Mouse (Mus musculus) liver, postnatal 0 days (tissue): ENCODE results near the gene Mok. TPM values are rescaled to one million over a fixed set of nuclear protein-coding genes. Genes with fewer than 3 reads are reported as not detected.

Source experiments
- ATAC-seq: fragments of 200-750 bp; cut with Nextera tagmentation; 2 replicates; pipeline ENCODE4 v1.8.0; 2017; ENCODE audit warnings: mild to moderate bottlenecking, moderate library complexity
- DNase-seq: peaks from one replicate; pipeline ENCODE4 v3.0.0-alpha.2; 2016
- H3K27ac ChIP-seq: fragments of 300-500 bp; sonication (generic); 2 replicates; pipeline ENCODE4 v1.5.1; 2014; ENCODE audit warnings: antibody characterized with exemption, moderate library complexity, mild to moderate bottlenecking, low read depth
- H3K27me3 ChIP-seq: fragments of 300-500 bp; sonication (generic); 2 replicates; pipeline ENCODE4 v1.6.1; 2014; ENCODE audit warnings: low read length, control low read depth, mixed read lengths; ENCODE audit not compliant: insufficient read depth
- H3K36me3 ChIP-seq: fragments of 300-500 bp; sonication (generic); replicated peaks from 2 replicates; pipeline ENCODE4 v1.6.1; 2014; ENCODE audit warnings: mild to moderate bottlenecking, control low read depth, low read length, moderate library complexity, mixed read lengths; ENCODE audit not compliant: insufficient read depth
- H3K4me1 ChIP-seq: fragments of 300-500 bp; sonication (generic); 2 replicates; pipeline ENCODE4 v1.6.1; 2014; ENCODE audit warnings: antibody characterized with exemption, mild to moderate bottlenecking, control low read depth; ENCODE audit not compliant: insufficient read depth
- H3K4me2 ChIP-seq: fragments of 300-500 bp; sonication (generic); 2 replicates; pipeline ENCODE4 v1.6.1; 2014; ENCODE audit warnings: low read depth, mild to moderate bottlenecking, low read length, moderate library complexity, mixed read lengths
- H3K4me3 ChIP-seq: fragments of 300-500 bp; sonication (generic); 2 replicates; pipeline ENCODE4 v1.5.1; 2014; ENCODE audit warnings: low read depth, low read length
- H3K9ac ChIP-seq: fragments of 300-500 bp; sonication (generic); replicated peaks from 2 replicates; pipeline ENCODE4 v1.6.1; 2014; ENCODE audit warnings: mild to moderate bottlenecking, moderate library complexity
- H3K9me3 ChIP-seq: fragments of 300-500 bp; sonication (generic); 2 replicates; pipeline ENCODE4 v1.6.1; 2016; ENCODE audit warnings: mild to moderate bottlenecking, control low read depth, low read length, mixed read lengths
- CTCF ChIP-seq: sonication (generic); IDR thresholded peaks from 2 replicates; pipeline ENCODE4 v1.5.1; 2016; ENCODE audit warnings: antibody characterized with exemption, low read depth
- EP300 ChIP-seq: IDR thresholded peaks from 2 replicates; pipeline ENCODE4 v1.6.1; 2016; ENCODE audit warnings: antibody characterized with exemption, low read depth, mild to moderate bottlenecking
- WGBS: fragments of 180-500 bp; shearing (Covaris S2); extraction: QIAGEN DNeasy Blood & Tissue Kit; methylation state at CpG from one replicate; pipeline ENCODE4 v1.1.7; 2014; ENCODE audit not compliant: insufficient replicate concordance; 5-methylcytosine and 5-hydroxymethylcytosine counted together
- polyA plus RNA-seq: library from polyadenylated mRNA; unstranded; fragments of >200 nt; fragmentation: Nextera tagmentation; extraction: Ambion mirVana; gene quantifications from 2 replicates; pipeline ENCODE4 v1.2.1, GENCODE M21; 2015

The Mok gene
- polyA plus RNA-seq = 0.13 and 0.29 TPM in 2 replicates

DNA sequence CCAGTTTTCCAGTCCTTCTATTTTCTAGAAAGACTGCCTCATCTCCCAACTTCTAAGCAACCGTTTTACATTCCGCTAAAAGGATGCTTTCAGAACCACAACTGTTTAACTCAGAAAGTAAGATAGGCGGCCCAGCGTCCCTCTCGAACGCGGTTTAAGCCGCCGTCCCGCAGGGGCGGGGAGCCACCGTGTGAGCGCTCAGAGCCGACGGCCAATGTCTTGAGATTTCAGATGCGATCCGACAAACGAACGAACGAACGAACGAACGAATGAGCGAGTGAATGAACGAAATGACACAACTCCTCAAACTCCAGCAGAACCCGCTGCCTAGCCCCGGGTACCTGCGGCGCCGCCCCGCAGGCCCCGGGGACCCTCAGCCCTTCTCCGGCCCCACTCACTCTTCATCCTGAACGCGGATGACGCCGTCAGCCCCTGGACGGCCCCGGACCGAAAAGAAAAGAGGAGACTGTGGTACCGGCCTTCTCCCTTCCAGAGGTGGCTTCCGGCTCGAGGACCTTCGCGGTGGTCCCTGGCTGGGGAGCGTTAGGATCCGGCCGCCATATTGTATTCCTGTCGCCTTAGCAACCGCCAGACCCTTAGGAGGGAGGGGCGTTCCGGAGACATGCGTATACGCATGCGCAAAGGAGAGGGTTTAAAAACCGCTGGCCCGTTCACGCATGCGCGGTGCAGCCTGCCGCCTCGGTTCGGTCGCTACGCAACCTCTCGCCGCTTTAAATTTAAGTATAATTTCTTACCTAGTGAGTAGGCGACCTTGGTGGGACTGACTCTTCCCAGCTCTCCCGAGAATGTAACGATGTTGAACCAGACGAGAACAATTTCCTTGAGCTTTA lies at the start of gene Mok:
Gene Mok (minus strand): TSS at position 592 of the 851 bp plus-strand sequence.
- Histone ChIP-seq H3K27me3 (no peaks in the 10 kb centered on the region), H3K4me2 (peak within 1 kb of the TSS; percentile 82), H3K27ac (no peak within 1 kb of the TSS), H3K4me1 (peaks cover 20% of the 10 kb centered on the region), H3K9me3 (no peaks in the 10 kb centered on the region), H3K9ac (peak within 1 kb of the TSS; percentile 2; the same call in 1 of the 2 replicates), H3K4me3 (peak within 1 kb of the TSS; percentile 60), H3K36me3 (no peaks in the 10 kb centered on the region)
- TF ChIP-seq EP300 (no peak), CTCF (no peak)
- DNase-seq (peak; percentile 94), ATAC-seq (peak; percentile 48)
- WGBS = under 1% methylated on average over 71 of the region's 71 CpGs

DNA sequence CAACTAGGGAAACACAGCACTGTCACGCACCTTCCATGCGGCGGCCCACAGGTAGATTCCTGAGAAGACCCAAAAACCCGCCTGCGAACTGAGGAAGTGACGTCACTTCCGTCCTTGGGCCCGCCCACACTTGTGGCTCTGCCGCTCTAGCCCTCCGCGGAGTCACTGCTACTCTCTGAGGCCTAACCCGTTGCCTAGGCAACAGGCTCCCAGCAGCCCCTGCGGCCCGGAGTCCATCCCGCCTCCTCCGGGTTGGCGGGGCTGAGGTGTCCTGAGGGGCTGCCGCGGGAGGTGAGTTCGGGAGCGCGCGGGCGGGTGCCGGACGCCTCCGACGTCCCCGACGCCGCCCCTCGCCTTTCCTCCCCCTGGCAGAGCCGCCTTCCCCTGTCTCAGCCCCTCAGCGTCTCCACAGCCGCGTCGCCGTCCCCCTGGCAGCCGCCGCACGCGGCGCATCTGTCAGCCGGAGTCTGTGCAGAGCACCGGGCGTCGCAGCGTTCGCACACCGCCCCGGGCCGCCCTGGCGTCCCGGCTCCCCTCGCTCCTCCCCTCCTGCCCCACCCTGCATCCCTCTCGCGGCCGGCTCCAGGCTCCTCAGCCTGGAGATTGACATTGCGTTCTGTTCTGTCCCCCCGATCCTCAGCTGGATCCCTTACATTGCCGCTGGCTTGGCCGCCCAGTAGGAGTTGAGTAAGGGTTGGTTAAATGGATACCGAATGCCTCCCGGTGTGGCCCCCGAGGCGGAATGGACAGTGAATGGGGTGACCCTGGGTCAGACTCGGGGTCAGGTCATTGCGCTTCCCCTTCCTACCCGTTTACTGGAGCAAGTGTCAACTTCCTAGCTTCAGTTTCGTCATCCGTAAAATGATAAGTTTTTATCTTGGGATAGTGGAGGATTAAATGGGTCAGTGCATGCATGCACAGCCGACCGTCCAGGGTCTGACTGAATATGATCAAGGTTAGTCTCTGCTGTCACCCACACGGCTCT lies 48.6 kb upstream of the Mok start, which contains the start of the genes Cinp and Tecpr2:
Gene Cinp (minus strand): TSS at position 110 of the 985 bp plus-strand sequence.
Gene Tecpr2 (plus strand): TSS at position 229 of the 985 bp plus-strand sequence.
- TF ChIP-seq EP300 (no peak), CTCF (no peak)

GRCm38 (mm10) chr12:110888606-110889005 lies 47.9 kb upstream of the Mok start:
- H3K36me3 ChIP-seq = peaks cover 5% of the 10 kb centered on the region
- peak; percentile 35 for ATAC-seq
- WGBS = 0% methylated on average over 25 of the region's 25 CpGs

More for the DNA sequence above, 48.6 kb upstream of the Mok start, which contains the start of the genes Cinp and Tecpr2:
- peak; percentile 96 for DNase-seq
- Histone ChIP-seq H3K4me1 (peaks cover 18% of the 10 kb centered on the region), H3K4me3 (peak within 1 kb of the TSS; percentile 80), H3K9me3 (no peaks in the 10 kb centered on the region), H3K4me2 (peak within 1 kb of the TSS; percentile 94), H3K27ac (peak within 1 kb of the TSS; percentile 90), H3K27me3 (no peaks in the 10 kb centered on the region), H3K36me3 (0 out of 2 replicates have a peak, but pooled peaks cover 2% of the 10 kb centered on the region), H3K9ac (peak within 1 kb of the TSS; percentile 86)
- peak; percentile 98 for ATAC-seq
- WGBS = under 1% methylated on average over 56 of the region's 74 CpGs

DNA sequence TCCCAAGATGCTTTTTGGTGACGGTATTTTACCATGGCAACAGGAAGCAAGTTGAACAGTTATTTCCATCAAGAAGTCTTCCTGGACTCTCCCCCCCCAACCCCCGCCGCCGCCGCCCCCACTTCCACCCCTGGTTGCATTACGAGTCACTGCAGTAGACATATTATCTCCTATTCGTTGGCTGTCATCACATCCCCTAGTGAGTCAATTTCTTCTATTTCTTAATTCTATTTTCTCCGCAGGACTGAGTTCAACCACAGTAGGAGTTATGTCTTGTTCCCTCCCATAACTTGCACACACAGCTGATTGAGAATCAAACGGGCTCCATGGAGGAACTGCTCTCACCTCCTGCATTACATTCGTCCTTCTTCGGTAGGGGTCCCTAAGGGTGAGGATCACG lies 47.4 kb upstream of the Mok start:
- ATAC-seq = no peak
- peaks cover 6% of the 10 kb centered on the region for H3K36me3 ChIP-seq
- peak overlapping the region; percentile 80 for H3K4me3 ChIP-seq
- no peaks in the 10 kb centered on the region for H3K9me3 ChIP-seq
- peak overlapping the region; percentile 94 for H3K4me2 ChIP-seq
- no peak for TF ChIP-seq CTCF
- TF ChIP-seq EP300 = no peak
- H3K27me3 ChIP-seq = no peaks in the 10 kb centered on the region
- peaks cover 18% of the 10 kb centered on the region for H3K4me1 ChIP-seq
- DNase-seq = no peak
- H3K9ac ChIP-seq = peak overlapping the region; percentile 86
- peak overlapping the region; percentile 71 for H3K27ac ChIP-seq
- WGBS = 18% methylated on average over 12 of the region's 12 CpGs

More at GRCm38 (mm10) chr12:110888606-110889005, 47.9 kb upstream of the Mok start:
- H3K4me2 ChIP-seq = peak overlapping the region; percentile 94
- H3K4me1 ChIP-seq = peaks cover 18% of the 10 kb centered on the region
- H3K27ac ChIP-seq = peak overlapping the region; percentile 71
- H3K9ac ChIP-seq = peak overlapping the region; percentile 86
- no peaks in the 10 kb centered on the region for H3K27me3 ChIP-seq
- TF ChIP-seq EP300 = no peak
- no peak for TF ChIP-seq CTCF
- peak overlapping the region; percentile 80 for H3K4me3 ChIP-seq
- no peak for DNase-seq
- no peaks in the 10 kb centered on the region for H3K9me3 ChIP-seq

GRCm38 (mm10) chr12:110885251-110885650 lies 44.5 kb upstream of the Mok start:
- peaks cover 13% of the 10 kb centered on the region for H3K4me1 ChIP-seq
- no peak overlapping the region for H3K4me3 ChIP-seq
- H3K4me2 ChIP-seq = no peak overlapping the region
- whole genome bisulfite sequencing = 95% methylated on average over 2 of the region's 2 CpGs
- no peak overlapping the region for H3K27ac ChIP-seq
- no peak overlapping the region for H3K9ac ChIP-seq
- TF ChIP-seq CTCF (no peak), EP300 (no peak)
- peaks cover 15% of the 10 kb centered on the region for H3K36me3 ChIP-seq
- DNase-seq (no peak), ATAC-seq (no peak)
- H3K9me3 ChIP-seq = no peaks in the 10 kb centered on the region
- H3K27me3 ChIP-seq = no peaks in the 10 kb centered on the region
